Comparison of ENCODE assay signal across 8 mouse cellular contexts in the genomic region with DNA sequence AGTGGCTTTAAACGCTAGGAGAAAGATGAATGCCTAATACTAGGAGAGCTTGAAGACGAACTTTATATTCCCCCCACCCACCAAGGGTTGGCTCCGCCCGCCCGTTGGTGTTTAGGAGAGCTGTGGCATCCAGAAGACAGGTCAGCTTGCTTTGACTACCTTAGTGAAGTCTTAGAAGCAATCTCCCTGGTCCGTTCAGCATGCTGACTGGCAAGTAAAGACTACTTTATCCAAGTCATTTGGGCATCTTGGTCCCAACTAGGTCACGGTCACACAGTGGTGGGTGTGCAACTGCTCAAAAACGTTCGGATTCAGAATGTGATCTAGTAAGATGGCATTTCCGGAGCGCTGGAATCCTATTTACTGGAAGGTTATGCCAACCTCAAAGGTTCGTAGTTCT. TPM values are rescaled to one million over a fixed set of nuclear protein-coding genes. Genes with fewer than 3 reads are reported as not detected.
DNase-seq lines count a peak whose midpoint lies in the region; ATAC-seq and TF ChIP-seq lines count a peak whose summit lies in the region.

A gene (minus strand): TSS at position 273 of the 400 bp plus-strand sequence.

- H3K9me3 ChIP-seq in intestine, embryonic 16.5 days (ENCODE audit: control insufficient read depth, low read length), result no peaks in the 10 kb centered on the region
- H3K9me3 ChIP-seq in limb, embryonic 12.5 days, result no peaks in the 10 kb centered on the region
- no peaks in the 10 kb centered on the region for H3K9me3 ChIP-seq in midbrain, embryonic 15.5 days

- peak within 1 kb of the TSS; percentile 87 for H3K4me3 ChIP-seq in intestine, embryonic 16.5 days (ENCODE audit: low read length)
- peak within 1 kb of the TSS; percentile 99 for H3K4me3 ChIP-seq in limb, embryonic 12.5 days (replicated peaks)
- H3K4me3 ChIP-seq in midbrain, embryonic 15.5 days, result peak within 1 kb of the TSS; percentile 96
- peak within 1 kb of the TSS; percentile 82 for H3K4me3 ChIP-seq in thymus, adult 2 months (ENCODE audit: control insufficient read depth, insufficient read depth, low read length)

- peak; percentile 46 for DNase-seq in 416B (ENCODE audit: low read depth)
- DNase-seq in Muller cell, postnatal 12 days (ENCODE audit: inconsistent ontology term), result peak; percentile 78
- no peak for DNase-seq in gonadal fat pad, adult 2 months (ENCODE audit: low read depth)
- peak; percentile 41 for DNase-seq in thymus, adult 2 months

- TF ChIP-seq POLR2A in thymus, adult 2 months (IDR thresholded peaks at IDR 0.05; ENCODE audit: control insufficient read depth, extremely low read depth, insufficient read depth, low read length, poor library complexity), result no peak

- H3K4me1 ChIP-seq in intestine, embryonic 16.5 days (ENCODE audit: control insufficient read depth, insufficient read depth, low read length), result peaks cover 16% of the 10 kb centered on the region
- H3K4me1 ChIP-seq in limb, embryonic 12.5 days (replicated peaks), result peaks cover 32% of the 10 kb centered on the region
- peaks cover 39% of the 10 kb centered on the region for H3K4me1 ChIP-seq in midbrain, embryonic 15.5 days
- peaks cover 22% of the 10 kb centered on the region for H3K4me1 ChIP-seq in thymus, adult 2 months (replicated peaks; ENCODE audit: control insufficient read depth, insufficient read depth, low read length)

- H3K27me3 ChIP-seq in intestine, embryonic 16.5 days (replicated peaks; ENCODE audit: control insufficient read depth, insufficient read depth, low read length), result no peaks in the 10 kb centered on the region
- H3K27me3 ChIP-seq in limb, embryonic 12.5 days, result no peaks in the 10 kb centered on the region
- H3K27me3 ChIP-seq in midbrain, embryonic 15.5 days (replicated peaks), result no peaks in the 10 kb centered on the region
- H3K27me3 ChIP-seq in thymus, adult 2 months (ENCODE audit: control insufficient read depth, insufficient read depth, low read length), result no peaks in the 10 kb centered on the region

- peak within 1 kb of the TSS; percentile 69 for H3K4me2 ChIP-seq in intestine, embryonic 16.5 days (ENCODE audit: low read depth, low read length)
- H3K4me2 ChIP-seq in limb, embryonic 12.5 days, result peak within 1 kb of the TSS; percentile 70
- H3K4me2 ChIP-seq in midbrain, embryonic 15.5 days, result peak within 1 kb of the TSS; percentile 88

- H3K9ac ChIP-seq in intestine, embryonic 16.5 days (ENCODE audit: low read depth, low read length), result peak within 1 kb of the TSS; percentile 96
- peak within 1 kb of the TSS; percentile 98 for H3K9ac ChIP-seq in limb, embryonic 12.5 days (replicated peaks)
- peak within 1 kb of the TSS; percentile 91 for H3K9ac ChIP-seq in midbrain, embryonic 15.5 days

- no peak for TF ChIP-seq CTCF in thymus, adult 2 months (IDR thresholded peaks at IDR 0.05; ENCODE audit: borderline replicate concordance, control insufficient read depth, extremely low read depth, insufficient read depth, low read length, poor library complexity)

- WGBS in intestine, embryonic 16.5 days, result 8% methylated on average over 12 of the region's 12 CpGs
- WGBS in limb, embryonic 12.5 days, result 17% methylated on average over 12 of the region's 12 CpGs
- 9% methylated on average over 12 of the region's 12 CpGs for WGBS in midbrain, embryonic 15.5 days
- WGBS in thymus, adult 2 months, result 15% methylated on average over 12 of the region's 12 CpGs

- peak within 1 kb of the TSS; percentile 98 for H3K27ac ChIP-seq in intestine, embryonic 16.5 days (ENCODE audit: low read length)
- H3K27ac ChIP-seq in limb, embryonic 12.5 days, result peak within 1 kb of the TSS; percentile 99
- peak within 1 kb of the TSS; percentile 96 for H3K27ac ChIP-seq in midbrain, embryonic 15.5 days
- peak within 1 kb of the TSS; percentile 89 for H3K27ac ChIP-seq in thymus, adult 2 months (ENCODE audit: control insufficient read depth, insufficient read depth, low read length)

- H3K36me3 ChIP-seq in intestine, embryonic 16.5 days (ENCODE audit: control insufficient read depth, insufficient read depth, low read length), result no peaks in the 10 kb centered on the region
- H3K36me3 ChIP-seq in limb, embryonic 12.5 days, result 0 out of 2 replicates have a peak, but pooled peaks cover 9% of the 10 kb centered on the region
- no peaks in the 10 kb centered on the region for H3K36me3 ChIP-seq in midbrain, embryonic 15.5 days (replicated peaks)
- H3K36me3 ChIP-seq in thymus, adult 2 months (ENCODE audit: control insufficient read depth, insufficient read depth, low read length), result no peaks in the 10 kb centered on the region

- ATAC-seq in common myeloid progenitor, adult 5-6 weeks (replicated peaks; ENCODE audit: low read depth, poor library complexity, severe bottlenecking), result peak; percentile 22; the same call in 1 of the 2 replicates
- peak; percentile 24; the same call in 1 of the 2 replicates for ATAC-seq in intestine, embryonic 16.5 days
- no peak for ATAC-seq in limb, embryonic 12.5 days (ENCODE audit: insufficient number of reproducible peaks, insufficient read depth, low FRiP score, low TSS enrichment, low read depth)
- peak; percentile 20; the same call in 1 of the 2 replicates for ATAC-seq in midbrain, embryonic 15.5 days (replicated peaks)

RNA-seq across cellular contexts. Expression of the gene that starts here (rescaled TPM):
- 20.2 and 48.5 TPM in 2 replicates for total RNA-seq in common myeloid progenitor, adult 5-6 weeks (2017)
- 38.6 and 52.1 TPM in 2 replicates for polyA plus RNA-seq in gonadal fat pad, adult 2 months (2012; rRNA removed)
- 25.4 and 26.8 TPM in 2 replicates for polyA plus RNA-seq in intestine, embryonic 16.5 days (2015; fragmentation: Nextera tagmentation; extraction: Ambion mirVana)
- 31.8 and 36.3 TPM in 2 replicates for polyA plus RNA-seq in limb, embryonic 12.5 days (2016; fragmentation: Nextera tagmentation; extraction: Ambion mirVana)
- polyA plus RNA-seq in midbrain, embryonic 15.5 days (2015; fragmentation: Nextera tagmentation; extraction: Ambion mirVana), result 34.7 and 34.9 TPM in 2 replicates
- 149 and 171 TPM in 2 replicates for polyA plus RNA-seq in thymus, adult 2 months (2012; rRNA removed)
